In genomic region chr14:120148803-120149202, GRCm38 (mm10) we compare ENCODE assay signal across 18 mouse cellular contexts.
DNase-seq lines count a peak whose midpoint lies in the region; ATAC-seq and TF ChIP-seq lines count a peak whose summit lies in the region.
"Had no signal": no experiment of that assay in that cellular context is flagged by ENCODE, and none has a peak within 500 bp of the region (broad histone marks: within the 10 kb centered on the region; RNA-seq: fewer than 3 reads in every experiment).

No protein-coding gene starts in this region.

- no peaks in the 10 kb centered on the region for H3K9me3 ChIP-seq in heart, embryonic 15.5 days (replicated peaks)
- no peaks in the 10 kb centered on the region for H3K9me3 ChIP-seq in embryonic facial prominence, embryonic 12.5 days
- H3K9me3 ChIP-seq in intestine, embryonic 15.5 days, result no peaks in the 10 kb centered on the region
- no peaks in the 10 kb centered on the region for H3K9me3 ChIP-seq in limb, embryonic 14.5 days (ENCODE audit: control insufficient read depth, low read length)
- H3K9me3 ChIP-seq: hindbrain, embryonic 13.5 days; neural tube, embryonic 15.5 days had no signal

- H3K4me1 ChIP-seq in heart, embryonic 15.5 days (replicated peaks), result no peaks in the 10 kb centered on the region
- H3K4me1 ChIP-seq in embryonic facial prominence, embryonic 12.5 days, result peaks cover 7% of the 10 kb centered on the region; the same call in 1 of the 2 replicates
- H3K4me1 ChIP-seq in intestine, embryonic 15.5 days (replicated peaks), result no peaks in the 10 kb centered on the region
- peaks cover 44% of the 10 kb centered on the region for H3K4me1 ChIP-seq in limb, embryonic 14.5 days (ENCODE audit: control insufficient read depth, insufficient read depth, low read length)
- H3K4me1 ChIP-seq in cerebellum, adult 2 months (ENCODE audit: control insufficient read depth, insufficient read depth, low read length), result no peaks in the 10 kb centered on the region
- H3K4me1 ChIP-seq: hindbrain, embryonic 13.5 days; neural tube, embryonic 15.5 days had no signal

- H3K27me3 ChIP-seq in heart, embryonic 15.5 days, result no peaks in the 10 kb centered on the region
- no peaks in the 10 kb centered on the region for H3K27me3 ChIP-seq in embryonic facial prominence, embryonic 12.5 days
- no peaks in the 10 kb centered on the region for H3K27me3 ChIP-seq in intestine, embryonic 15.5 days (replicated peaks)
- no peaks in the 10 kb centered on the region for H3K27me3 ChIP-seq in limb, embryonic 14.5 days (ENCODE audit: control insufficient read depth, insufficient read depth, low read length)
- no peaks in the 10 kb centered on the region for H3K27me3 ChIP-seq in cerebellum, adult 2 months (ENCODE audit: control insufficient read depth, insufficient read depth, low read length)
- H3K27me3 ChIP-seq: hindbrain, embryonic 13.5 days; neural tube, embryonic 15.5 days had no signal

- TF ChIP-seq CTCF in cerebellum, adult 2 months (IDR thresholded peaks at IDR 0.05; ENCODE audit: borderline replicate concordance, insufficient read depth, low read depth, low read length), result no peak

- no peak for TF ChIP-seq POLR2A in limb, embryonic 14.5 days (IDR thresholded peaks at IDR 0.05; ENCODE audit: borderline replicate concordance, extremely low read depth, insufficient read depth, insufficient read length)
- no peak for TF ChIP-seq POLR2A in cerebellum, adult 2 months (IDR thresholded peaks at IDR 0.05; ENCODE audit: borderline replicate concordance, insufficient read depth, low read length)

- no peak overlapping the region for H3K9ac ChIP-seq in heart, embryonic 15.5 days
- no peak overlapping the region for H3K9ac ChIP-seq in embryonic facial prominence, embryonic 12.5 days
- no peak overlapping the region for H3K9ac ChIP-seq in intestine, embryonic 15.5 days
- peak overlapping the region; percentile 34 for H3K9ac ChIP-seq in limb, embryonic 14.5 days (ENCODE audit: low read depth, low read length, severe bottlenecking)
- H3K9ac ChIP-seq: hindbrain, embryonic 13.5 days; neural tube, embryonic 15.5 days had no signal

- ATAC-seq in heart, embryonic 15.5 days (replicated peaks; ENCODE audit: insufficient number of reproducible peaks, insufficient read depth, low FRiP score, low read depth), result no peak
- ATAC-seq in embryonic facial prominence, embryonic 12.5 days (ENCODE audit: insufficient number of reproducible peaks, insufficient read depth, low FRiP score, low TSS enrichment), result peak; percentile 53; the same call in 1 of the 2 replicates
- ATAC-seq in intestine, embryonic 15.5 days, result no peak
- ATAC-seq in limb, embryonic 14.5 days (ENCODE audit: low FRiP score, low read depth), result peak; percentile 73
- ATAC-seq: midbrain, embryonic 16.5 days had no signal

- H3K4me2 ChIP-seq in heart, embryonic 15.5 days, result no peak overlapping the region
- H3K4me2 ChIP-seq in embryonic facial prominence, embryonic 12.5 days (replicated peaks), result peak overlapping the region; percentile 20
- H3K4me2 ChIP-seq in intestine, embryonic 15.5 days (replicated peaks), result peak overlapping the region; percentile 36; the same call in 1 of the 2 replicates
- H3K4me2 ChIP-seq in limb, embryonic 14.5 days (replicated peaks; ENCODE audit: low read depth, low read length, severe bottlenecking), result peak overlapping the region; percentile 33
- H3K4me2 ChIP-seq: hindbrain, embryonic 13.5 days; liver, embryonic 11.5 days; neural tube, embryonic 15.5 days had no signal

- no peaks in the 10 kb centered on the region for H3K36me3 ChIP-seq in heart, embryonic 15.5 days
- H3K36me3 ChIP-seq in embryonic facial prominence, embryonic 12.5 days, result no peaks in the 10 kb centered on the region
- H3K36me3 ChIP-seq in intestine, embryonic 15.5 days, result no peaks in the 10 kb centered on the region
- no peaks in the 10 kb centered on the region for H3K36me3 ChIP-seq in limb, embryonic 14.5 days (ENCODE audit: control insufficient read depth, insufficient read depth, low read length)
- H3K36me3 ChIP-seq: hindbrain, embryonic 13.5 days; neural tube, embryonic 15.5 days had no signal

- DNase-seq in heart, postnatal 10 days, result no peak
- DNase-seq in limb, embryonic 14.5 days (ENCODE audit: low spot score), result peak; percentile 59
- DNase-seq in cerebellum, adult 2 months, result no peak
- DNase-seq in urinary bladder, postnatal 4 days (ENCODE audit: low spot score in 2 of 2), result no peak
- no peak for DNase-seq in liver
- DNase-seq: cerebellum, adult 8-10 months; gastrocnemius, postnatal 36 days; kidney, adult 11 months; lung, adult 18-20 months; thymus, postnatal 14 days had no signal

- intact Hi-C loops in heart, postnatal 10 days (cut with DNase I), result no loop called here

- H3K27ac ChIP-seq in heart, embryonic 15.5 days, result no peak overlapping the region
- peak overlapping the region; percentile 86 for H3K27ac ChIP-seq in embryonic facial prominence, embryonic 12.5 days
- H3K27ac ChIP-seq in intestine, embryonic 15.5 days, result no peak overlapping the region
- H3K27ac ChIP-seq in limb, embryonic 14.5 days (replicated peaks; ENCODE audit: low read depth, low read length), result peak overlapping the region; percentile 87
- no peak overlapping the region for H3K27ac ChIP-seq in cerebellum, adult 2 months (ENCODE audit: insufficient read depth, low read length)
- H3K27ac ChIP-seq: hindbrain, embryonic 13.5 days; kidney, postnatal 0 days; neural tube, embryonic 15.5 days had no signal

- WGBS in heart, embryonic 15.5 days, result 81% methylated on average over 11 of the region's 11 CpGs
- 57% methylated on average over 11 of the region's 11 CpGs for WGBS in embryonic facial prominence, embryonic 12.5 days
- whole genome bisulfite sequencing in intestine, embryonic 15.5 days, result 58% methylated on average over 11 of the region's 11 CpGs
- WGBS in limb, embryonic 14.5 days, result 37% methylated on average over 11 of the region's 11 CpGs
- 76% methylated on average over 11 of the region's 11 CpGs for WGBS in cerebellum, adult 2 months

- 0 out of 2 replicates have a peak overlapping the region, but pooled peaks have one; percentile 1 for H3K4me3 ChIP-seq in heart, embryonic 15.5 days
- H3K4me3 ChIP-seq in embryonic facial prominence, embryonic 12.5 days, result 0 out of 2 replicates have a peak overlapping the region, but pooled peaks have one; percentile 10
- H3K4me3 ChIP-seq in intestine, embryonic 15.5 days (replicated peaks), result peak overlapping the region; percentile 25
- peak overlapping the region; percentile 25 for H3K4me3 ChIP-seq in limb, embryonic 14.5 days (replicated peaks; ENCODE audit: low read length)
- no peak overlapping the region for H3K4me3 ChIP-seq in cerebellum, adult 2 months (replicated peaks; ENCODE audit: insufficient read depth, low read depth, low read length)
- H3K4me3 ChIP-seq: hindbrain, embryonic 13.5 days; neural tube, embryonic 15.5 days had no signal

Comparison
In these comparisons a context has a peak if more than half of its experiments do, and no peak if none do; other contexts are left out.
1. ATAC-seq: peak in embryonic facial prominence, embryonic 12.5 days (single experiment) and limb, embryonic 14.5 days (single experiment); none in heart, embryonic 15.5 days (single experiment) and intestine, embryonic 15.5 days (single experiment).
2. H3K27ac ChIP-seq: peak in embryonic facial prominence, embryonic 12.5 days (single experiment) and limb, embryonic 14.5 days (single experiment); none in heart, embryonic 15.5 days (single experiment), intestine, embryonic 15.5 days (single experiment) and cerebellum, adult 2 months (single experiment).